Comparison of ENCODE assay signal across 7 mouse cellular contexts in the genomic region with DNA sequence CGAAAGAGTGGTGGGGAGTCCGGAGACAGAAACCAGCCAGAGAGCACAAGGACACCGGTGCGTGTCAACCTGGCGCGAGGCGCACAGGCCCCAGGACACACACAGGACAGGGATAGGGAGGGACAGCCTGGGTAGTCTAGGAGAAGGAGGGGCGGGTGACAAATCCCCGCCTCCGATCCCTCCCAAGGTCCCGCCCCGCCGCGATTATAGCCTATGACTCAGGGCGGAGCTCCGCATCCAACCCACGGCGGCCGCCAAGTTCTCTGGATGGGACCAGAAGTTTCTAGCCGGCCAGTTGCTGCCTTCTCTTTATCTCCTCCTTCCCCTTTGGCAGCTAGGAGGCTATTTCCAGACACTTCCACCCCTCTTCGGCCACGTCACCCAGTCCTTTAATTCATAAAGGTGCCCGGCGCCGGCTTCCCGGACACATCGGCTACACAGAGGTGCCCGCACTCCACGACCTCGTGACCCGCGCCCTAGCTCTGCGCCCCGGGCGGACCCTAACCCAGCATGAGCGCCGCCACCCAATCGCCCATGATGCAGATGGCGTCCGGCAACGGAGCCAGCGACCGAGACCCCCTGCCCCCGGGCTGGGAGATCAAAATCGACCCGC. TPM values are rescaled to one million over a fixed set of nuclear protein-coding genes. Genes with fewer than 3 reads are reported as not detected.
A peak's percentile ranks its signal among the peaks of the same experiment; 100 is the strongest.
DNase-seq lines count a peak whose midpoint lies in the region; ATAC-seq lines count a peak whose summit lies in the region.

A gene (plus strand): TSS at position 268 of the 613 bp plus-strand sequence.

- peak within 1 kb of the TSS; percentile 75 for H3K4me2 ChIP-seq in midbrain, embryonic 11.5 days

- WGBS in midbrain, embryonic 11.5 days, result under 1% methylated on average over 46 of the region's 46 CpGs

- peak within 1 kb of the TSS; percentile 39 for H3K4me3 ChIP-seq in midbrain, embryonic 11.5 days (ENCODE audit: low read depth, low read length)

- no peak within 1 kb of the TSS; the same call in 1 of the 2 replicates for H3K27ac ChIP-seq in midbrain, embryonic 11.5 days (ENCODE audit: low read depth, low read length)

- no peaks in the 10 kb centered on the region for H3K9me3 ChIP-seq in midbrain, embryonic 11.5 days (ENCODE audit: control insufficient read depth, low read length)

- ATAC-seq in inflammation-experienced regulatory T-cells, adult 6 months, result peak; percentile 86
- ATAC-seq in midbrain, embryonic 11.5 days (ENCODE audit: low FRiP score), result peak; percentile 93

- peak; percentile 98 for DNase-seq in adrenal gland, adult 18-20 months (ENCODE audit: low spot score in 2 of 2)
- peak; percentile 94 for DNase-seq in embryo, embryonic 10 days (ENCODE audit: low spot score)
- peak; percentile 99 for DNase-seq in gastrocnemius, postnatal 14 days
- DNase-seq in left cerebral cortex, postnatal 4 days, result peak; percentile 86
- DNase-seq in midbrain, embryonic 11.5 days (ENCODE audit: low spot score, missing footprints), result no peak
- peak; percentile 97 for DNase-seq in skeletal muscle tissue, adult 2 months (ENCODE audit: low read depth, low spot score)

- intact Hi-C loops in gastrocnemius, postnatal 14 days (cut with DNase I; ENCODE audit: low total_unique reads), result no loop called here
- intact Hi-C loops in left cerebral cortex, postnatal 4 days (cut with DNase I), result no loop called here

- peaks cover 8% of the 10 kb centered on the region for H3K4me1 ChIP-seq in midbrain, embryonic 11.5 days (ENCODE audit: control insufficient read depth, insufficient read depth, low read length)

- H3K27me3 ChIP-seq in midbrain, embryonic 11.5 days (ENCODE audit: control insufficient read depth, insufficient read depth, low read length), result peaks cover 15% of the 10 kb centered on the region

- H3K9ac ChIP-seq in midbrain, embryonic 11.5 days (ENCODE audit: low read length), result peak within 1 kb of the TSS; percentile 65

- no peaks in the 10 kb centered on the region for H3K36me3 ChIP-seq in midbrain, embryonic 11.5 days (ENCODE audit: control insufficient read depth, insufficient read depth, low read length)

RNA-seq across cellular contexts. Expression of the gene that starts here (rescaled TPM):
- 100 to 1,000 TPM; 316 to 330 TPM for total RNA-seq in adrenal gland, adult 18-20 months (2021)
- 100 to 1,000 TPM; 111 to 112 TPM for total RNA-seq in gastrocnemius, postnatal 14 days (2021)
- polyA plus RNA-seq in inflammation-experienced regulatory T-cells, adult 6 months (2017; shearing (Covaris generic)), result 10 to 100 TPM; 10.3 to 12.7 (median 10.4) TPM
- total RNA-seq in left cerebral cortex, postnatal 4 days (2021), result 1 to 10 TPM; 3.8 to 4.4 TPM
- 3.0 and 4.3 TPM in 2 replicates for polyA plus RNA-seq in midbrain, embryonic 11.5 days (2014; fragmentation: Nextera tagmentation; extraction: Ambion mirVana)

Comparison
In these comparisons a context has a peak if more than half of its experiments do, and no peak if none do; other contexts are left out.
1. RNA of the gene that starts here (total RNA-seq): 316 to 330 TPM in adrenal gland, adult 18-20 months and 111 to 112 TPM in gastrocnemius, postnatal 14 days; 3.8 to 4.4 TPM in left cerebral cortex, postnatal 4 days; every median in the first group is over 10 times any median in the second.